Mouse (Mus musculus): ENCODE measurements around the gene Nod2. TPM values are rescaled to one million over a fixed set of nuclear protein-coding genes. Genes with fewer than 3 reads are reported as not detected.

Gene Nod2
- 0.13 and 0.25 TPM in 2 replicates for polyA plus RNA-seq (2014; fragmentation: Nextera tagmentation; extraction: Ambion mirVana)

DNA sequence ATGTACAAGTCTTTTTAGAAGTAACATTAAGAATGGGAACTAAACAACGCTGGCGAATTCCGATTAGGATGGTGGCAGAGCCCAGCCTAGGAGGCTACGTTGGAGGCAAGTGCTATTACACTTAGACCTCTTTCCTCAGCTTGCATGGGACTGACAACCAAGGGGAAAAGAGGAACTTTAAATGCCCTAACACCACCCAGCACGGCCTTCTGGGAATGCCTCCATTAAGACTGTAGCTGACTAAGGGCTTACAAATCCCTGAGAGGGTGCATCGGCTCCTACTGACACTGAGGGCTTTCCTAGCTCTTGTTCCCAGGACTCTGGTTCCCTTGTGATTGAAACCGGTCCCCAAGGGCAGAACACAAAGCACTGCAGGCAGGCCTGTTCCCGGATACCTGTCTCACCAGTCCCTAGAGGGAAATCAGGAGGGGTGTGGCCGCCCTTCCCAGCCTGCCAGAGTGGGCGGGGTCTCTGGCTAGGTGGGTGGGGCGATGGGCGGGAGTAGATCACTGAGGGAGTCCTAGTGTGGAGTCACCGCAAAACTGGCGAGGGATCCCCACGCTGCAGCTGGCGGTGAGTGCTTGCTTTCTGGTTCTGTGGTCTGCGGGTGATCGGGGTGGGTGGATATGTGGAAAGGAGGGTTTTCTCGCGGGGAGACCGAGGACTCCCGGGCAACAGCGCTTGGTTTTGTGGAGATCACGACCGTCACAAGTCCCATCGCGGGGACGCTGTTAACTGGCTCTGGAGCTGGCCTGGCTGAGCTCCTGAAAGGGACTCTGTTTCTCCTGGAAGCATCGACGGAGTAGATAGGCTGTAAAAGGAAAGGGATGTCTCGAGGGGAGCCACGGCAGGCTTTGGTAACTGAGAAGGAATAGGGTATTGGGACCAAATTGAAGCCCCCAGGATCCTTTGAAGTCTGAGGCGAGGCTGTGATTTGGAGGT lies at the start of gene Nod2:
Gene Nod2, plus strand, starts transcription at position 479 of the 942 bp plus-strand sequence.
- Histone ChIP-seq H3K9me3 (ENCODE audit: control insufficient read depth, low read depth, low read length) (no peaks in the 10 kb centered on the region), H3K36me3 (ENCODE audit: control insufficient read depth, insufficient read depth, low read length) (no peaks in the 10 kb centered on the region), H3K4me3 (ENCODE audit: low read depth, low read length) (peak within 1 kb of the TSS; percentile 33), H3K4me1 (ENCODE audit: control insufficient read depth, insufficient read depth, low read length) (peaks cover 3% of the 10 kb centered on the region), H3K27me3 (ENCODE audit: control insufficient read depth, insufficient read depth, low read length) (no peaks in the 10 kb centered on the region), H3K9ac (replicated peaks; ENCODE audit: low read depth, low read length) (peak within 1 kb of the TSS; percentile 14; the same call in 1 of the 2 replicates), H3K4me2 (replicated peaks; ENCODE audit: low read depth, low read length) (peak within 1 kb of the TSS; percentile 60), H3K27ac (ENCODE audit: low read length) (no peak within 1 kb of the TSS)
- ATAC-seq (ENCODE audit: insufficient number of reproducible peaks, insufficient read depth, low FRiP score, low read depth): peak; percentile 91
- WGBS: 9% methylated on average over 33 of the region's 33 CpGs

DNA sequence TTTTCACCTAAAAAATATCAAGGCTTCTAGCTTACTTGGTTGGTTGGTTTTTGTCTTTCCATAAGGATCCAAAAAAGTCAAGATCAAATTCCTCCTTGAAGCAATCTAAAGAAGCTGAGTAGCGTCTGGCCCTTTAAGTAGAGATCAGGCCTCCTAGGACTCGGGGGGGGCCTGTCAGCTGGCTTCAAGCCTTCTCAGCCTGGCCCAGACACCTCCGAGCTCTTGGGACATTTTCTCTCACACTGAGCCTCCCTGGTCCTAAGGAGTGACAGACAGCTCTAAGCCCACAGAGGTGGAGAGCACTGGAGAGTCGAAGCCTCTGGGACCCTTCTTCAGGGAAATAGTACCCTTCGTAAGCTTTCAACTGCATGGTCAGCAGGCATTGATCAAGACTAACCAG lies 48.5 kb upstream of the Nod2 start:
- no peak for ATAC-seq (ENCODE audit: insufficient number of reproducible peaks, insufficient read depth, low FRiP score, low read depth)

GRCm38 (mm10) chr8:88599491-88599890 lies 47.6 kb upstream of the Nod2 start:
- ATAC-seq (ENCODE audit: insufficient number of reproducible peaks, insufficient read depth, low FRiP score, low read depth): no peak
- Histone ChIP-seq H3K4me3 (ENCODE audit: low read depth, low read length) (no peak overlapping the region), H3K27me3 (ENCODE audit: control insufficient read depth, insufficient read depth, low read length) (no peaks in the 10 kb centered on the region), H3K36me3 (ENCODE audit: control insufficient read depth, insufficient read depth, low read length) (no peaks in the 10 kb centered on the region), H3K27ac (ENCODE audit: low read length) (no peak overlapping the region), H3K9ac (replicated peaks; ENCODE audit: low read depth, low read length) (no peak overlapping the region), H3K9me3 (ENCODE audit: control insufficient read depth, low read depth, low read length) (no peaks in the 10 kb centered on the region), H3K4me1 (ENCODE audit: control insufficient read depth, insufficient read depth, low read length) (peaks cover under 1% of the 10 kb centered on the region; the same call in 1 of the 2 replicates), H3K4me2 (replicated peaks; ENCODE audit: low read depth, low read length) (no peak overlapping the region)
- 87% methylated on average over 7 of the region's 7 CpGs for WGBS

More for the DNA sequence above, 48.5 kb upstream of the Nod2 start:
- Histone ChIP-seq H3K4me2 (replicated peaks; ENCODE audit: low read depth, low read length) (no peak overlapping the region), H3K9ac (replicated peaks; ENCODE audit: low read depth, low read length) (no peak overlapping the region), H3K9me3 (ENCODE audit: control insufficient read depth, low read depth, low read length) (no peaks in the 10 kb centered on the region), H3K27me3 (ENCODE audit: control insufficient read depth, insufficient read depth, low read length) (no peaks in the 10 kb centered on the region), H3K36me3 (ENCODE audit: control insufficient read depth, insufficient read depth, low read length) (no peaks in the 10 kb centered on the region), H3K27ac (ENCODE audit: low read length) (no peak overlapping the region), H3K4me1 (ENCODE audit: control insufficient read depth, insufficient read depth, low read length) (no peaks in the 10 kb centered on the region), H3K4me3 (ENCODE audit: low read depth, low read length) (no peak overlapping the region)
- 62% methylated on average over 5 of the region's 5 CpGs for WGBS

GRCm38 (mm10) chr8:88603446-88603989 lies 43.6 kb upstream of the Nod2 start:
- no peak overlapping the region for H3K9ac ChIP-seq (replicated peaks; ENCODE audit: low read depth, low read length)

DNA sequence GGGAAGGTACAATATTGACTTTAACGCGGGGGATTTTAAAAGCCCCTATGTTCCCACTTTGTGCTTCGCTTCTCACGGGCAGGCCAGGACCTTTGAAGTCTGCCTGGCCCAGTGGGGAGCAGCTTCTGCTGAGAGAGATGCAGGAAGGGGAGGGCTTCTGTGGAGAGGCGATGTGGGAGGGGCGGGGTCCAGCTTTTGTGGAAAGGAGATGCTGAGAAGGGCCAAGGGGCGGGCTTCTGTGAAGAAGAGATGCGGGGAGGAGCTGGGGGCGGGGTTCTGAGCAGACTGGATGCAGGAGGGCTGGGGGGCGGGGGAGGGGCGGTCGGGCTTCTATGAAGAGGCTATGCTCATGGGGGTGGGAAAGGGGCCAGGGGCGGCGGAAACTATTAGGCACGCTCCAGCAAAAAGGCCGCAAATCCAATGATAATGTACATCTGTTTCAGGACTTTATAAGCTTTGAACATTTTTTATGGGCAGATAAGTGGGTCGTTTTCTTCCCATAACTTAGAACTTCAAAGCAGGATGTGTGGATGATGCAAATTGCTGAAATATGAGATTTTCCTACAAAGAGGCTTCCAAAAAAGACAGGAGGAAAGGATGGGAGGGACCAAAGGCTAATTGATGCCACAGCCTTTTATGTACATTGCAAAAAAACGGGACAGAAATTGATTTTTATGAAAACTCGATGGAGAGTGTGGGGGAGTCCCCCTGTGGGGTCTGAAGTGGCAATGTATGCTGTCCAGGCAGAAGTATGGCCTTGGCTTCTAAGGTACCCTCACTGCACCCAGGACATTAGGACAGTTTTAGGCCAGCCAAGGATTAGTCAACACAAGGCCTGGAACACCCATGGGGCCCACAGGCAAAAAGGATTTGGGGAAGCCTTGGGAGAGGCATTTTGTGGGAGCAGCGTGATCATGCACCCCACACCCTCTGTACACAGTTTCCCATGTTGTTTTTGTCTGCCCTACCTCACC lies 42.8 kb upstream of the Nod2 start:
- 6% methylated on average over 19 of the region's 20 CpGs for WGBS
- peak overlapping the region; percentile 71; the same call in 1 of the 2 replicates for H3K27ac ChIP-seq (ENCODE audit: low read length)
- H3K36me3 ChIP-seq (ENCODE audit: control insufficient read depth, insufficient read depth, low read length): no peaks in the 10 kb centered on the region
- peak; percentile 88 for ATAC-seq (ENCODE audit: insufficient number of reproducible peaks, insufficient read depth, low FRiP score, low read depth)
- no peak overlapping the region for H3K9ac ChIP-seq (replicated peaks; ENCODE audit: low read depth, low read length)
- peak overlapping the region; percentile 2; the same call in 1 of the 2 replicates for H3K4me3 ChIP-seq (ENCODE audit: low read depth, low read length)
- H3K4me1 ChIP-seq (ENCODE audit: control insufficient read depth, insufficient read depth, low read length): peaks cover 12% of the 10 kb centered on the region; the same call in 1 of the 2 replicates
- H3K4me2 ChIP-seq (replicated peaks; ENCODE audit: low read depth, low read length): peak overlapping the region; percentile 42
- H3K9me3 ChIP-seq (ENCODE audit: control insufficient read depth, low read depth, low read length): no peaks in the 10 kb centered on the region
- H3K27me3 ChIP-seq (ENCODE audit: control insufficient read depth, insufficient read depth, low read length): no peaks in the 10 kb centered on the region

More at GRCm38 (mm10) chr8:88603446-88603989, 43.6 kb upstream of the Nod2 start:
- peak overlapping the region; percentile 42 for H3K4me2 ChIP-seq (replicated peaks; ENCODE audit: low read depth, low read length)
- H3K27me3 ChIP-seq (ENCODE audit: control insufficient read depth, insufficient read depth, low read length): no peaks in the 10 kb centered on the region
- ATAC-seq (ENCODE audit: insufficient number of reproducible peaks, insufficient read depth, low FRiP score, low read depth): peak; percentile 5; the same call in 1 of the 2 replicates
- no peaks in the 10 kb centered on the region for H3K36me3 ChIP-seq (ENCODE audit: control insufficient read depth, insufficient read depth, low read length)
- H3K4me3 ChIP-seq (ENCODE audit: low read depth, low read length): peak overlapping the region; percentile 2; the same call in 1 of the 2 replicates
- peaks cover 12% of the 10 kb centered on the region; the same call in 1 of the 2 replicates for H3K4me1 ChIP-seq (ENCODE audit: control insufficient read depth, insufficient read depth, low read length)
- H3K9me3 ChIP-seq (ENCODE audit: control insufficient read depth, low read depth, low read length): no peaks in the 10 kb centered on the region
- H3K27ac ChIP-seq (ENCODE audit: low read length): no peak overlapping the region; the same call in 1 of the 2 replicates
- WGBS: 8% methylated on average over 10 of the region's 10 CpGs

GRCm38 (mm10) chr8:88605361-88606040 lies 41.6 kb upstream of the Nod2 start:
- Histone ChIP-seq H3K36me3 (ENCODE audit: control insufficient read depth, insufficient read depth, low read length) (no peaks in the 10 kb centered on the region), H3K27ac (ENCODE audit: low read length) (no peak overlapping the region), H3K27me3 (ENCODE audit: control insufficient read depth, insufficient read depth, low read length) (no peaks in the 10 kb centered on the region), H3K9ac (replicated peaks; ENCODE audit: low read depth, low read length) (no peak overlapping the region), H3K4me2 (replicated peaks; ENCODE audit: low read depth, low read length) (no peak overlapping the region), H3K4me1 (ENCODE audit: control insufficient read depth, insufficient read depth, low read length) (peaks cover 12% of the 10 kb centered on the region; the same call in 1 of the 2 replicates), H3K4me3 (ENCODE audit: low read depth, low read length) (no peak overlapping the region), H3K9me3 (ENCODE audit: control insufficient read depth, low read depth, low read length) (no peaks in the 10 kb centered on the region)
- 31% methylated on average over 13 of the region's 13 CpGs for WGBS
- no peak for ATAC-seq (ENCODE audit: insufficient number of reproducible peaks, insufficient read depth, low FRiP score, low read depth)

DNA sequence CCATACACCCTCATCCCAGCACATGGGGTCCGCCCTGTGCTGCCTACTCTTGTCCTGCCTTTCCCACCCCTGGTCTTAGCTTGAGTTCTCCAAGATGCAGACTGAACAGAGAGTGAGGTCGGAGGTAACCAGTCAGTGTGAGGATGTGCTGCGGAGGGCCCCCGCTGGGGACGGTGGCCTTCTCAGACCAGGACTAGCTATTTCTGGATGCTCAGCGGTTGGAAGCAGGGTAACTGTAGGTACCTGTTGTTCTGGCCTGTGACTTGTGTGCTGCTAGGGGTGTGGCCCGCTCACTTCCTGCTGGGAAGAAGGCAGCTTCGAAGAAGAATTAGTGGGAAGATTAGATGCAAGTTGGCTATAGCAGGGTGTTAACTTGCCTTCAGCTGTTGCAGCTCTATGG lies 38.1 kb upstream of the Nod2 start:
- Histone ChIP-seq H3K4me3 (ENCODE audit: low read depth, low read length) (no peak overlapping the region), H3K9ac (replicated peaks; ENCODE audit: low read depth, low read length) (no peak overlapping the region), H3K27me3 (ENCODE audit: control insufficient read depth, insufficient read depth, low read length) (no peaks in the 10 kb centered on the region), H3K27ac (ENCODE audit: low read length) (no peak overlapping the region), H3K4me1 (ENCODE audit: control insufficient read depth, insufficient read depth, low read length) (peaks cover 12% of the 10 kb centered on the region; the same call in 1 of the 2 replicates), H3K9me3 (ENCODE audit: control insufficient read depth, low read depth, low read length) (no peaks in the 10 kb centered on the region), H3K36me3 (ENCODE audit: control insufficient read depth, insufficient read depth, low read length) (no peaks in the 10 kb centered on the region), H3K4me2 (replicated peaks; ENCODE audit: low read depth, low read length) (no peak overlapping the region)
- WGBS: 74% methylated on average over 8 of the region's 8 CpGs
- no peak for ATAC-seq (ENCODE audit: insufficient number of reproducible peaks, insufficient read depth, low FRiP score, low read depth)
